Mouse (Mus musculus): ENCODE data around the gene Pip4k2c. TPM values are rescaled to one million over a fixed set of nuclear protein-coding genes. Genes with fewer than 3 reads are reported as not detected.
"Not testable (repeated sequence)": the region's sequence is repeated elsewhere in the genome, so short reads cannot be mapped to it uniquely, and the experiment has no call there.

Gene Pip4k2c
- polyA plus RNA-seq, 1 experiment from 2014 or later, result 29.3 TPM

GRCm38 (mm10) chr10:127203106-127203505, 8.3 kb downstream of the Pip4k2c start:
- H3K4me3 ChIP-seq, result no peak overlapping the region
- no peak for DNase-seq (ENCODE audit: low spot score)
- WGBS, result 76% methylated on average over 3 of the region's 3 CpGs
- no peaks in the 10 kb centered on the region for H3K9me3 ChIP-seq
- peaks cover 92% of the 10 kb centered on the region for H3K36me3 ChIP-seq
- H3K27me3 ChIP-seq (ENCODE audit: insufficient read depth, poor library complexity, severe bottlenecking), result no peaks in the 10 kb centered on the region
- peaks cover 7% of the 10 kb centered on the region for H3K4me1 ChIP-seq
- peak overlapping the region; percentile 29; the same call in 1 of the 2 replicates for H3K27ac ChIP-seq

GRCm38 (mm10) chr10:127200279-127200678, 11.1 kb downstream of the Pip4k2c start:
- Histone ChIP-seq H3K4me3 (no peak overlapping the region), H3K27ac (no peak overlapping the region), H3K27me3 (ENCODE audit: insufficient read depth, poor library complexity, severe bottlenecking) (no peaks in the 10 kb centered on the region), H3K4me1 (peaks cover 33% of the 10 kb centered on the region), H3K36me3 (peaks cover 75% of the 10 kb centered on the region), H3K9me3 (no peaks in the 10 kb centered on the region)
- 78% methylated on average over 8 of the region's 8 CpGs for WGBS
- DNase-seq (ENCODE audit: low spot score), result no peak

GRCm38 (mm10) chr10:127199474-127199873, 11.9 kb downstream of the Pip4k2c start:
- Histone ChIP-seq H3K27me3 (ENCODE audit: insufficient read depth, poor library complexity, severe bottlenecking) (no peaks in the 10 kb centered on the region), H3K9me3 (no peaks in the 10 kb centered on the region), H3K36me3 (peaks cover 67% of the 10 kb centered on the region), H3K4me1 (peaks cover 41% of the 10 kb centered on the region), H3K27ac (no peak overlapping the region), H3K4me3 (no peak overlapping the region)
- 83% methylated on average over 11 of the region's 11 CpGs for WGBS
- no peak for DNase-seq (ENCODE audit: low spot score)

GRCm38 (mm10) chr10:127199068-127199467, 12.3 kb downstream of the Pip4k2c start:
- no peak for DNase-seq (ENCODE audit: low spot score)
- Histone ChIP-seq H3K36me3 (peaks cover 65% of the 10 kb centered on the region), H3K27me3 (ENCODE audit: insufficient read depth, poor library complexity, severe bottlenecking) (no peaks in the 10 kb centered on the region), H3K4me3 (no peak overlapping the region), H3K9me3 (no peaks in the 10 kb centered on the region), H3K27ac (no peak overlapping the region; the same call in 1 of the 2 replicates), H3K4me1 (peaks cover 45% of the 10 kb centered on the region)
- 74% methylated on average over 5 of the region's 5 CpGs for WGBS

GRCm38 (mm10) chr10:127198492-127198891, 12.9 kb downstream of the Pip4k2c start:
- Histone ChIP-seq H3K27ac (no peak overlapping the region; the same call in 1 of the 2 replicates), H3K4me3 (no peak overlapping the region), H3K9me3 (no peaks in the 10 kb centered on the region), H3K27me3 (ENCODE audit: insufficient read depth, poor library complexity, severe bottlenecking) (no peaks in the 10 kb centered on the region), H3K36me3 (peaks cover 59% of the 10 kb centered on the region), H3K4me1 (peaks cover 45% of the 10 kb centered on the region)
- WGBS, result 67% methylated on average over 2 of the region's 2 CpGs
- no peak for DNase-seq (ENCODE audit: low spot score)

- Histone ChIP-seq H3K36me3 (peaks cover 56% of the 10 kb centered on the region), H3K4me3 (no peak overlapping the region), H3K27ac (peak overlapping the region; percentile 76; the same call in 1 of the 2 replicates), H3K27me3 (ENCODE audit: insufficient read depth, poor library complexity, severe bottlenecking) (no peaks in the 10 kb centered on the region), H3K4me1 (peaks cover 47% of the 10 kb centered on the region), H3K9me3 (no peaks in the 10 kb centered on the region)
- DNase-seq (ENCODE audit: low spot score), result no peak
- WGBS, result 78% methylated on average over 11 of the region's 11 CpGs
Measured at GRCm38 (mm10) chr10:127197505-127198110, 13.8 kb downstream of the Pip4k2c start.

GRCm38 (mm10) chr10:127197104-127197503, 14.3 kb downstream of the Pip4k2c start:
- H3K27me3 ChIP-seq (ENCODE audit: insufficient read depth, poor library complexity, severe bottlenecking), result no peaks in the 10 kb centered on the region
- H3K4me1 ChIP-seq, result peaks cover 51% of the 10 kb centered on the region
- DNase-seq (ENCODE audit: low spot score), result no peak
- no peaks in the 10 kb centered on the region for H3K9me3 ChIP-seq
- no peak overlapping the region for H3K4me3 ChIP-seq
- peak overlapping the region; percentile 76; the same call in 1 of the 2 replicates for H3K27ac ChIP-seq
- 86% methylated on average over 8 of the region's 8 CpGs for WGBS
- peaks cover 56% of the 10 kb centered on the region for H3K36me3 ChIP-seq

- WGBS, result 4% methylated on average over 5 of the region's 5 CpGs
- Histone ChIP-seq H3K27me3 (ENCODE audit: insufficient read depth, poor library complexity, severe bottlenecking) (no peaks in the 10 kb centered on the region), H3K4me1 (peaks cover 56% of the 10 kb centered on the region), H3K36me3 (peaks cover 49% of the 10 kb centered on the region), H3K4me3 (peak overlapping the region; percentile 94), H3K9me3 (no peaks in the 10 kb centered on the region), H3K27ac (peak overlapping the region; percentile 97)
- peak; percentile 92 for DNase-seq (ENCODE audit: low spot score)
Measured at GRCm38 (mm10) chr10:127196392-127196791, 15.0 kb downstream of the Pip4k2c start.

- under 1% methylated on average over 40 of the region's 47 CpGs for WGBS
- no peak for DNase-seq (ENCODE audit: low spot score)
- Histone ChIP-seq H3K4me1 (peaks cover 65% of the 10 kb centered on the region), H3K9me3 (no peaks in the 10 kb centered on the region), H3K4me3 (peak within 1 kb of the TSS; percentile 94), H3K27me3 (ENCODE audit: insufficient read depth, poor library complexity, severe bottlenecking) (no peaks in the 10 kb centered on the region), H3K36me3 (peaks cover 45% of the 10 kb centered on the region), H3K27ac (peak within 1 kb of the TSS; percentile 97)
Measured at GRCm38 (mm10) chr10:127195328-127196129, 15.9 kb downstream of the Pip4k2c start, which contains the start of gene Dtx3. TSS of gene Dtx3 (minus strand) at chr10:127195728.

GRCm38 (mm10) chr10:127194428-127195327, 16.7 kb downstream of the Pip4k2c start:
- WGBS, result 14% methylated on average over 22 of the region's 22 CpGs
- DNase-seq (ENCODE audit: low spot score), result no peak
- Histone ChIP-seq H3K9me3 (no peaks in the 10 kb centered on the region), H3K36me3 (peaks cover 36% of the 10 kb centered on the region), H3K27me3 (ENCODE audit: insufficient read depth, poor library complexity, severe bottlenecking) (no peaks in the 10 kb centered on the region), H3K4me3 (peak overlapping the region; percentile 94), H3K4me1 (peaks cover 73% of the 10 kb centered on the region), H3K27ac (peak overlapping the region; percentile 97)

GRCm38 (mm10) chr10:127193011-127193410, 18.4 kb downstream of the Pip4k2c start:
- H3K27ac ChIP-seq, result peak overlapping the region; percentile 43; the same call in 1 of the 2 replicates
- H3K27me3 ChIP-seq (ENCODE audit: insufficient read depth, poor library complexity, severe bottlenecking), result no peaks in the 10 kb centered on the region; the same call in 1 of the 2 replicates
- H3K4me1 ChIP-seq, result peaks cover 86% of the 10 kb centered on the region
- 84% methylated on average over 9 of the region's 9 CpGs for WGBS
- no peak for DNase-seq (ENCODE audit: low spot score)
- H3K36me3 ChIP-seq, result peaks cover 19% of the 10 kb centered on the region
- H3K9me3 ChIP-seq, result no peaks in the 10 kb centered on the region
- H3K4me3 ChIP-seq, result no peak overlapping the region

GRCm38 (mm10) chr10:127192057-127192328, 19.4 kb downstream of the Pip4k2c start:
- H3K27ac ChIP-seq; H3K27me3 ChIP-seq (ENCODE audit: insufficient read depth, poor library complexity, severe bottlenecking); H3K4me3 ChIP-seq; DNase-seq (ENCODE audit: low spot score); H3K9me3 ChIP-seq: not testable (repeated sequence)
- whole genome bisulfite sequencing, result 41% methylated on average over 1 of the region's 1 CpGs
- peaks cover 13% of the 10 kb centered on the region for H3K36me3 ChIP-seq
- H3K4me1 ChIP-seq, result peaks cover 86% of the 10 kb centered on the region
